Mouse (Mus musculus) forebrain, embryonic 12.5 days (tissue): ENCODE measurements around the gene Ppm1a. TPM values are rescaled to one million over a fixed set of nuclear protein-coding genes. Genes with fewer than 3 reads are reported as not detected.

Source experiments
- ATAC-seq: fragments of 200-750 bp; cut with Nextera tagmentation; 2 replicates; pipeline ENCODE4 v1.8.0; 2017; ENCODE audit warnings: moderate TSS enrichment; ENCODE audit not compliant: low FRiP score
- H3K27ac ChIP-seq: fragments of 300-500 bp; sonication (generic); 2 replicates; pipeline ENCODE4 v1.5.1; 2016; ENCODE audit warnings: mild to moderate bottlenecking
- H3K27me3 ChIP-seq: fragments of 300-500 bp; sonication (generic); 2 replicates; pipeline ENCODE4 v1.6.1; 2016; ENCODE audit warnings: mild to moderate bottlenecking
- H3K36me3 ChIP-seq: fragments of 300-500 bp; sonication (generic); replicated peaks from 2 replicates; pipeline ENCODE4 v1.6.1; 2016; ENCODE audit warnings: mild to moderate bottlenecking
- H3K4me1 ChIP-seq: fragments of 300-500 bp; sonication (generic); 2 replicates; pipeline ENCODE4 v1.6.1; 2016
- H3K4me2 ChIP-seq: fragments of 300-500 bp; sonication (generic); 2 replicates; pipeline ENCODE4 v1.6.1; 2016; ENCODE audit warnings: mild to moderate bottlenecking, moderate library complexity
- H3K4me3 ChIP-seq: fragments of 300-500 bp; sonication (generic); replicated peaks from 2 replicates; pipeline ENCODE4 v1.5.1; 2016; ENCODE audit warnings: mild to moderate bottlenecking
- H3K9ac ChIP-seq: fragments of 300-500 bp; sonication (generic); 2 replicates; pipeline ENCODE4 v1.6.1; 2016; ENCODE audit warnings: mild to moderate bottlenecking
- H3K9me3 ChIP-seq: fragments of 300-500 bp; sonication (generic); 2 replicates; pipeline ENCODE4 v1.6.1; 2016
- WGBS: fragments of 180-500 bp; shearing (Covaris S2); methylation state at CpG from one replicate; pipeline ENCODE4 v1.1.7; 2016; 5-methylcytosine and 5-hydroxymethylcytosine counted together
- polyA plus RNA-seq: library from polyadenylated mRNA; unstranded; fragments of >200 nt; fragmentation: Nextera tagmentation; extraction: Ambion mirVana; gene quantifications from 2 replicates; pipeline ENCODE4 v1.2.1, GENCODE M21; 2016

Gene Ppm1a
- polyA plus RNA-seq, 1 experiment from 2014 or later: 80.9 TPM

DNA sequence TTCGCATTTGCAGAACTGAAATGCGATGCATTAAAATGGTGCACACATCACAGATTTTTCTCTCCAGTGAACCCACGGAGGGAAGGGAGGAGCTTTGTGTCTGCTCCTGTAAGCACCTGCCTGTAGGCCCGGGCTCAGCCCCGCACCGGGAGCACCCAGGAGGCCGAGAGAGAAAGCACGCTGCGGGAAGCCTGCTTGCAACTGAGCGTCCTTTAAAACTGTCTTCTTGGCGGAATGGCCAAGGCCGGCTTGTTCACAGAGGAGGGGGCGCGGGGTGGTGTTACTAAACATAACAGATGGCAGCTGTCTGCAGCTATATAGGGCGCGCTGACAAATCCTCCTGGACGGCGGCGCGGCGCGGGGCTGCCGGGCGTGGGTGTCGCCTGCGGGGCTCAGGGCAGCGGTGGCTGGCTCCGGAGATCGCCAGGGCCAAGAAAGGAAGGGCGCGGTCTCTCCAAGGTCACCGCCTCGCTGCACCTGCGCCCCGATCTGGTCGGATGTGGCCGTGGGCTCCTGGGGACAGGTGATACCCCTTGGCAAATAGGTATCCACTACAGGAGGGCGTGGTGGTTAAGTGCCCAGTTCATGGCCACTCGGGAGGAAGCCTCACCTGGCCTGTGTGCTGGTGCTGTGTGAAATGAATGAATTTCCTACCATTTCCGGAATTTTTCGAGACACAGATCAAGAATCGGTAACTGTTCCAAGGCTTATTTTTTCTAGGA, 74.6 kb downstream of the Ppm1a start:
- WGBS: 8% methylated on average over 42 of the region's 42 CpGs
- peaks cover 88% of the 10 kb centered on the region for H3K27me3 ChIP-seq
- H3K9me3 ChIP-seq: no peaks in the 10 kb centered on the region
- H3K27ac ChIP-seq: 0 out of 2 replicates have a peak overlapping the region, but pooled peaks have one; percentile 31
- peaks cover 9% of the 10 kb centered on the region for H3K4me1 ChIP-seq
- H3K9ac ChIP-seq: peak overlapping the region; percentile 38; the same call in 1 of the 2 replicates
- H3K4me3 ChIP-seq: peak overlapping the region; percentile 33
- H3K36me3 ChIP-seq: no peaks in the 10 kb centered on the region
- ATAC-seq: peak; percentile 69
- peak overlapping the region; percentile 54 for H3K4me2 ChIP-seq

- Histone ChIP-seq H3K36me3 (no peaks in the 10 kb centered on the region), H3K9ac (no peak overlapping the region), H3K27me3 (peaks cover 74% of the 10 kb centered on the region), H3K27ac (no peak overlapping the region), H3K9me3 (no peaks in the 10 kb centered on the region), H3K4me3 (no peak overlapping the region), H3K4me2 (no peak overlapping the region), H3K4me1 (peaks cover 9% of the 10 kb centered on the region)
- 64% methylated on average over 14 of the region's 14 CpGs for WGBS
- ATAC-seq: no peak
These were observed 77.7 kb downstream of the Ppm1a start for GRCm38 (mm10) chr12:72834773-72835517.

DNA sequence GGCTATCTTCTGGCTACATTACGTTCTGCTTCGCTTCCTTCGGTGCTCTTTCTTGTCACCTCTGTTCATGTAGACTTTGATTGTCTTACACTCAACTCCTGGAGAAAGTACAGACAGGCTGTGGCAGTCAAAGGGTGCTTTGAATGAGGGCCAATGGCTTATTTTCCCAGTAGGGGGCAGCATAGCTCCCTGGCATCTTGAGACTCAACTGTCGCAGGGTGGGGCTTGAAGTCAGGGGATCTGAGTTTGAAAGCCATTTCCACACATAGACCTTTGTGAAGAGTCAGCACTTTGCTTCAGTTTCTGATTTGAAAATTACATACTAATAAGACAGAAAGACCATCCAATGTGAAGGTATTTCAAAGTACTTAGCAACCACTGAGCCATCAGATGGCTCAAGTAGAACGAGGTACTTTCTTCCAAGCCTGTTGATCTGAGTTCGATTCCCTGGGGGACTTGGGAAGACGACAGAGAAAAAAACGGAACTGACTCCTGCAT, 78.3 kb downstream of the Ppm1a start:
- WGBS: 76% methylated on average over 8 of the region's 8 CpGs

DNA sequence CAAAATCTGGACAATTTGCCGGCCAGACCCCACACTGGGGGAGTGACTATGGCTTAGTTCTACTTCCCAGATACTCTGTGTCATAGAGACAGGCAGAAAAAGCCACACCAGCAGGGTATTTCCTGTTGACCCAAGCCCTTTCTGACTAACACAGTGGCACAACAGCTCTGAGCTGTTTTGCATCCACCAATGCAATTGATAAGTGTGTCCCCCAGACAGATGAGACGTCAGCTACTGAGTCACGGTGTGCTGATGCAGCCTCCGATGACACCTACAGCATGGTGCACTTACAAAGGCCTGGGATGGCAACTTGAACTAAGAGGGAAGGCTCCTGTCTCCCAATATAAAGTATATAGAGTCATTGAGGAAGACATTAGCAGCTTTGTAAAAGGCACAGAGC, 80.0 kb downstream of the Ppm1a start:
- Histone ChIP-seq H3K9me3 (peaks cover 5% of the 10 kb centered on the region; the same call in 1 of the 2 replicates), H3K4me1 (no peaks in the 10 kb centered on the region), H3K27me3 (peaks cover 55% of the 10 kb centered on the region), H3K4me3 (no peak overlapping the region), H3K4me2 (no peak overlapping the region), H3K36me3 (no peaks in the 10 kb centered on the region), H3K9ac (no peak overlapping the region), H3K27ac (no peak overlapping the region)
- ATAC-seq: no peak
- 87% methylated on average over 4 of the region's 4 CpGs for WGBS

More for the DNA sequence above, 78.3 kb downstream of the Ppm1a start:
- Histone ChIP-seq H3K4me3 (no peak overlapping the region), H3K9me3 (no peaks in the 10 kb centered on the region), H3K4me2 (no peak overlapping the region), H3K36me3 (no peaks in the 10 kb centered on the region), H3K4me1 (peaks cover 9% of the 10 kb centered on the region), H3K27me3 (peaks cover 68% of the 10 kb centered on the region), H3K27ac (no peak overlapping the region), H3K9ac (no peak overlapping the region)
- no peak for ATAC-seq

GRCm38 (mm10) chr12:72841500-72841899, 84.2 kb downstream of the Ppm1a start:
- H3K27ac ChIP-seq: no peak overlapping the region
- H3K4me1 ChIP-seq: no peaks in the 10 kb centered on the region; the same call in 1 of the 2 replicates
- no peak overlapping the region for H3K4me2 ChIP-seq
- ATAC-seq: no peak
- no peaks in the 10 kb centered on the region for H3K36me3 ChIP-seq
- H3K9me3 ChIP-seq: peaks cover 7% of the 10 kb centered on the region; the same call in 1 of the 2 replicates
- peaks cover 45% of the 10 kb centered on the region for H3K27me3 ChIP-seq
- no peak overlapping the region for H3K4me3 ChIP-seq
- no peak overlapping the region for H3K9ac ChIP-seq
- WGBS: 100% methylated on average over 1 of the region's 1 CpGs

DNA sequence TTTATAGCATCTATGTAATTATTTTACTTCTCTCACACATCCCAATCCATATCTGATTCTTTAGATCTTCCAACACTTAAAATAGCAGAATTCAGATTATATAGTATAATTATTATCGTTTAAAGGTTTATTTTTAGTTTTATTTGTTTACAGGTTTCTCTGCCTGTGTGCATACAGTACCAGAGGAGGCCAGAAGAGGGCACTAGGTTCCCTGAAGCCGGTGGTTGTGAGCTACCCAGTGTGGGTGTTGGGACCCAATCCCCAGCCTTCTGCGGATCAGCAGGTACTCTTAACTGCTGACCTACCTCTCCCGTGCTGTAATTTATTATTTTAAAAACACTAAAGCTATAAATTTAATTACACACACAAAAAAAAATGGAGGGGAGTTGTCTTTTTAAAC, 85.9 kb downstream of the Ppm1a start:
- Histone ChIP-seq H3K27me3 (peaks cover 46% of the 10 kb centered on the region), H3K36me3 (no peaks in the 10 kb centered on the region), H3K9me3 (peaks cover 7% of the 10 kb centered on the region; the same call in 1 of the 2 replicates), H3K4me2 (no peak overlapping the region), H3K4me3 (no peak overlapping the region), H3K27ac (no peak overlapping the region), H3K4me1 (no peaks in the 10 kb centered on the region; the same call in 1 of the 2 replicates), H3K9ac (no peak overlapping the region)
- ATAC-seq: no peak
- WGBS: 87% methylated on average over 4 of the region's 4 CpGs

DNA sequence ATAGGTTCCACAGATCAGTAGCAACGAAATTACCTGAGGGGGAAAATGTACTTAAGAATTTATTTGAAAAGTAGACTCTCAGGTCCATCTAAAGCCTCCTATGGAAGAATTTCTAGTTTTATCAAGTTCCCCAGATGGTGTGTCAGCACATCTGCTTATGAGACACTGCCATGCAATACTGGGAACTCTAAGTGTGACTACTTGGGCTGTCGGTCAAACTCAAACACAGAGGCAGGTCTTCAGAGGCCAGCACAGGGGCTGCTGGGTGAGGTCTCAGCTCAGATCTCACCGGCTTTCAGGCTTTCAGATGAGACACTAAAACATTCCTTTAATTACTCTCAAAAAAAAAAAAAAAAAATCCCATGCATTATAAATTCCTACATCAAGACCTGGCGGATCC, 86.3 kb downstream of the Ppm1a start:
- ATAC-seq: no peak

DNA sequence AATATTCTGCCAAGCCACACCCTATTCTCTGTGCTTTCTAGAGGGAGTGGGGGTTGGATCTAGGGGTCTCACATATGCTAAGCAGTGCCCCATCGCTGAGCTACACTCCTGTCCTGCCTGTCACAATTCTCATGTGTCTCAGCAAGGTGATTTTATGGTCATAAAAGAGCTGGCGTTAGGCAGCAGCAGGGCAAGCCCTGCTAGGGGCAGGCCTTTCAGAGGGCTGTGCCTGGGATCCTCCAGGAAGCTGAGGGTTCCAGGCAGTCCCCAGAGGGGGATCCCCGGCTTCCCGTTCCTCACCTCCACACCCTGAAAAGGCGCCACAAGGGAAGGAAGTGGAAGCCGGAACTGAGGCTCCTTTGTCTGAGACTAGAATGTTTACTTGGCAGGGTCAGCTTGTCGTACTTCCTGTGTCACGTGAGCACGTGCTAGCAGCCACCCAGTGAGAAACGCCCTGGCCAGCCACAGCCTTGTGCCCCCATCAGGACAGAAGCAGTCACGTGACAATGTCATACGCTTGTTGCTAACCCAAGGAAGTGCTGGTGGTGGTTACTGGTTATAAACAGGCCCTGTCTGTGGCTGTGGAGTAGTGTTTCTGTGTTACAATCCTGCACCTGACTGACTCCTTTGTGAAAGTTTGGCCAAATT, 86.8 kb downstream of the Ppm1a start:
- Histone ChIP-seq H3K9me3 (peaks cover 7% of the 10 kb centered on the region; the same call in 1 of the 2 replicates), H3K27ac (no peak overlapping the region), H3K36me3 (no peaks in the 10 kb centered on the region), H3K27me3 (peaks cover 50% of the 10 kb centered on the region), H3K9ac (no peak overlapping the region), H3K4me2 (peak overlapping the region; percentile 39), H3K4me3 (peak overlapping the region; percentile 15; the same call in 1 of the 2 replicates), H3K4me1 (no peaks in the 10 kb centered on the region; the same call in 1 of the 2 replicates)
- peak; percentile 63; the same call in 1 of the 2 replicates for ATAC-seq
- WGBS: 27% methylated on average over 12 of the region's 12 CpGs

More for the DNA sequence above, 86.3 kb downstream of the Ppm1a start:
- no peaks in the 10 kb centered on the region; the same call in 1 of the 2 replicates for H3K4me1 ChIP-seq
- no peak overlapping the region for H3K4me3 ChIP-seq
- H3K36me3 ChIP-seq: no peaks in the 10 kb centered on the region
- 90% methylated on average over 4 of the region's 4 CpGs for WGBS
- H3K9ac ChIP-seq: no peak overlapping the region
- peaks cover 7% of the 10 kb centered on the region; the same call in 1 of the 2 replicates for H3K9me3 ChIP-seq
- H3K27me3 ChIP-seq: peaks cover 51% of the 10 kb centered on the region
- no peak overlapping the region for H3K27ac ChIP-seq
- H3K4me2 ChIP-seq: peak overlapping the region; percentile 39; the same call in 1 of the 2 replicates

GRCm38 (mm10) chr12:72845946-72846345, 88.7 kb downstream of the Ppm1a start:
- Histone ChIP-seq H3K4me1 (no peaks in the 10 kb centered on the region; the same call in 1 of the 2 replicates), H3K27me3 (peaks cover 67% of the 10 kb centered on the region), H3K4me2 (no peak overlapping the region), H3K9me3 (0 out of 2 replicates have a peak, but pooled peaks cover 7% of the 10 kb centered on the region), H3K36me3 (no peaks in the 10 kb centered on the region), H3K4me3 (no peak overlapping the region), H3K27ac (no peak overlapping the region), H3K9ac (no peak overlapping the region)
- 9% methylated on average over 10 of the region's 10 CpGs for WGBS
- ATAC-seq: no peak

DNA sequence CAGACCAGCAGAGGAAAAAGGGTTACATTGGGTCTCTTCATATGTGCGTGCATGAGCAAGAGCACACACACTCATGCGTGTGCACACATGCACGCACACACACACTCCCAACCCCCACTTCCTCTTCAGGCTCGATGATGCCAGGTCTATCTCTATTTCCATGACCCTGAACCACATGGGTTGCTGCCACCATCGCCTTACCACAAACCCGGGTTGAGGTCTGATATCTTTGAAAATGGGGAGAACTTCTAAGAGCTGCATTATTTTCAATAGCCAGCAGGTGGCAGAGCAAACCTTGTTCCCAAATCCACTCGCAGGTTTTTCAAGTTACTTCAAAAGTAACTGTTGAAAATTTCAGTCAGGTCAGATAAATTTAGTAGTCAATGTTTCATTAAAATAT, 90.5 kb downstream of the Ppm1a start:
- no peak overlapping the region for H3K9ac ChIP-seq
- H3K4me2 ChIP-seq: no peak overlapping the region
- no peak overlapping the region for H3K4me3 ChIP-seq
- ATAC-seq: no peak
- H3K27me3 ChIP-seq: peaks cover 80% of the 10 kb centered on the region
- H3K36me3 ChIP-seq: no peaks in the 10 kb centered on the region
- H3K9me3 ChIP-seq: no peaks in the 10 kb centered on the region
- no peaks in the 10 kb centered on the region; the same call in 1 of the 2 replicates for H3K4me1 ChIP-seq
- no peak overlapping the region for H3K27ac ChIP-seq
- 29% methylated on average over 7 of the region's 7 CpGs for WGBS
